Mouse (Mus musculus): Measurements from ENCODE around the gene Mrps36.

DNA sequence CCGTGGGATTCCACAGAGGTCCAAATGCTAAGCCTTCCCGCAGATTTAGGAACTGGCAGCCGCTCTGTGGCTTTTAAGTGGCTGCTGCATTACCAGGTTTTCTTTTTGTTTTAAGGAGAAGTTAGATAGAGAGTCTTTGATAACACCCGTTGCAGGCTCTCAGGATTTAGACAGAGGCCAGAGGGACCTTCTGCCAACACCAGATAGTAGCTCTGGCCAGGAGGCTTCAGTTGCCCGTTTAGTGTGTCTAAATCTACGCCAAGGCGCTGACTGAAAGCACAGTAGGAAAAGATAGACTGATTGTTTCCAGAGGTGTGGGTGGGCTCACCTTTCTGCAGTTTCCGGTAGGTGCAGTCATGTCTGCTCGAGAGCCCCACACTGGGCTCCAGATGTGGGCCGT, 19.3 kb downstream of the Mrps36 start:
- TF ChIP-seq CTCF (IDR thresholded peaks at IDR 0.05; ENCODE audit: low read depth) = no peak
- TF ChIP-seq EP300 (IDR thresholded peaks at IDR 0.05; ENCODE audit: low read depth) = no peak
